Mouse (Mus musculus) heart, embryonic 14.5 days (tissue): ENCODE data around the gene Eif2ak3. TPM values are rescaled to one million over a fixed set of nuclear protein-coding genes. Genes with fewer than 3 reads are reported as not detected.
A peak's percentile ranks its signal among the peaks of the same experiment; 100 is the strongest.

Experiments
- ATAC-seq: fragments of 200-750 bp; cut with Nextera tagmentation; 2 replicates; pipeline ENCODE4 v1.8.0; 2017; ENCODE audit warnings: low read depth, moderate TSS enrichment; ENCODE audit not compliant: insufficient number of reproducible peaks, insufficient read depth, low FRiP score
- H3K27ac ChIP-seq, 2 experiments: fragments of 200-500 bp in 1 of 2; fragments of 300-500 bp in 1 of 2; sonication (generic) in 1 of 2; replicated peaks in 1 of 2; 2 replicates each; pipeline ENCODE4 v1.5.1; 2012 to 2014; ENCODE audit warnings: low read depth in 2 of 2, low read length in 2 of 2, control low read depth in 1 of 2, mild to moderate bottlenecking in 1 of 2, mixed read lengths in 1 of 2; ENCODE audit not compliant: control insufficient read depth in 1 of 2, insufficient read depth in 1 of 2
- H3K27me3 ChIP-seq: fragments of 300-500 bp; sonication (generic); 2 replicates; pipeline ENCODE4 v1.6.1; 2014; ENCODE audit warnings: mild to moderate bottlenecking, low read length, control low read depth; ENCODE audit not compliant: control insufficient read depth, insufficient read depth
- H3K36me3 ChIP-seq: fragments of 300-500 bp; sonication (generic); 2 replicates; pipeline ENCODE4 v1.6.1; 2014; ENCODE audit warnings: mild to moderate bottlenecking, control low read depth, low read length, mixed read lengths; ENCODE audit not compliant: control insufficient read depth, insufficient read depth
- H3K4me1 ChIP-seq, 2 experiments: fragments of 200-500 bp in 1 of 2; fragments of 300-500 bp in 1 of 2; sonication (generic) in 1 of 2; 2 replicates each; pipeline ENCODE4 v1.6.1; 2012 to 2014; ENCODE audit warnings: low read length in 2 of 2, control low read depth in 1 of 2, mixed read lengths in 1 of 2; ENCODE audit not compliant: control insufficient read depth in 2 of 2, insufficient read depth in 2 of 2
- H3K4me2 ChIP-seq: fragments of 300-500 bp; sonication (generic); 2 replicates; pipeline ENCODE4 v1.6.1; 2014; ENCODE audit warnings: mild to moderate bottlenecking, low read length
- H3K4me3 ChIP-seq, 2 experiments: fragments of 200-500 bp in 1 of 2; fragments of 300-500 bp in 1 of 2; sonication (generic) in 1 of 2; 2 replicates each; pipeline ENCODE4 v1.5.1; 2012 to 2014; ENCODE audit warnings: low read length in 2 of 2, mild to moderate bottlenecking in 2 of 2, control low read depth in 1 of 2, low read depth in 1 of 2, moderate library complexity in 1 of 2; ENCODE audit not compliant: control insufficient read depth in 1 of 2, insufficient read depth in 1 of 2
- H3K9ac ChIP-seq: fragments of 300-500 bp; sonication (generic); 2 replicates; pipeline ENCODE4 v1.6.1; 2014; ENCODE audit warnings: mild to moderate bottlenecking, low read length
- H3K9me3 ChIP-seq: fragments of 300-500 bp; sonication (generic); 2 replicates; pipeline ENCODE4 v1.6.1; 2016; ENCODE audit warnings: low read length, control low read depth; ENCODE audit not compliant: control insufficient read depth
- WGBS: fragments of 180-500 bp; shearing (Covaris S2); extraction: QIAGEN DNeasy Blood & Tissue Kit; methylation state at CpG from one replicate; pipeline ENCODE4 v1.1.7; 2014; 5-methylcytosine and 5-hydroxymethylcytosine counted together
- polyA plus RNA-seq: library from polyadenylated mRNA; unstranded; fragments of >200 nt; fragmentation: Nextera tagmentation; extraction: Ambion mirVana; gene quantifications from 2 replicates; pipeline ENCODE4 v1.2.1, GENCODE M21; 2014

The Eif2ak3 gene
- 5.0 and 5.3 TPM in 2 replicates for polyA plus RNA-seq

- no peaks in the 10 kb centered on the region for H3K9me3 ChIP-seq
- peak within 1 kb of the TSS; percentile 86 for H3K4me2 ChIP-seq
- peaks cover 8 to 29% of the 10 kb centered on the region in 2 experiments; a peak in 3 of 4 replicates for H3K4me1 ChIP-seq
- H3K27me3 ChIP-seq: no peaks in the 10 kb centered on the region
- peak within 1 kb of the TSS; percentile 79 to 88 for H3K27ac ChIP-seq
- WGBS: under 1% methylated on average over 63 of the region's 63 CpGs
- H3K4me3 ChIP-seq: peak within 1 kb of the TSS; percentile 62 to 99
- H3K36me3 ChIP-seq: no peaks in the 10 kb centered on the region
- peak within 1 kb of the TSS; percentile 91 for H3K9ac ChIP-seq
- ATAC-seq: peak; percentile 99
Observed at GRCm38 (mm10) chr6:70844002-70844804, at the start of gene Eif2ak3. Gene Eif2ak3 (plus strand): TSS chr6:70844515.

- ATAC-seq: no peak
- H3K27me3 ChIP-seq: no peaks in the 10 kb centered on the region
- H3K9me3 ChIP-seq: no peaks in the 10 kb centered on the region
- no peaks in the 10 kb centered on the region for H3K36me3 ChIP-seq
- peak overlapping the region; percentile 33 to 48 for H3K27ac ChIP-seq
- no peak overlapping the region for H3K4me2 ChIP-seq
- peaks cover 4 to 5% of the 10 kb centered on the region in 2 experiments; a peak in 3 of 4 replicates for H3K4me1 ChIP-seq
- H3K9ac ChIP-seq: no peak overlapping the region
- no peak overlapping the region for H3K4me3 ChIP-seq
- 65% methylated on average over 6 of the region's 6 CpGs for WGBS
Observed at GRCm38 (mm10) chr6:70796940-70797339, 47.4 kb upstream of the Eif2ak3 start.

GRCm38 (mm10) chr6:70797581-70798251 lies 46.6 kb upstream of the Eif2ak3 start:
- H3K9me3 ChIP-seq: no peaks in the 10 kb centered on the region
- H3K27me3 ChIP-seq: no peaks in the 10 kb centered on the region
- H3K27ac ChIP-seq: peak overlapping the region; percentile 0 to 30; a peak in 2 of 4 replicates
- H3K36me3 ChIP-seq: no peaks in the 10 kb centered on the region
- 18% methylated on average over 9 of the region's 9 CpGs for WGBS
- H3K4me1 ChIP-seq: peaks cover 2 to 3% of the 10 kb centered on the region in 2 experiments; a peak in 3 of 4 replicates
- ATAC-seq: peak; percentile 48; the same call in 1 of the 2 replicates
- H3K9ac ChIP-seq: no peak overlapping the region
- H3K4me3 ChIP-seq: no peak overlapping the region
- no peak overlapping the region for H3K4me2 ChIP-seq

GRCm38 (mm10) chr6:70804632-70805031 lies 39.7 kb upstream of the Eif2ak3 start:
- Histone ChIP-seq H3K4me3 (no peak overlapping the region), H3K27ac (no peak overlapping the region), H3K9ac (no peak overlapping the region), H3K27me3 (no peaks in the 10 kb centered on the region), H3K36me3 (no peaks in the 10 kb centered on the region), H3K4me1 (peaks cover 6 to 7% of the 10 kb centered on the region in 2 experiments; a peak in 2 of 4 replicates), H3K9me3 (no peaks in the 10 kb centered on the region), H3K4me2 (peak overlapping the region; percentile 56)
- no peak for ATAC-seq
- whole genome bisulfite sequencing: 28% methylated on average over 3 of the region's 3 CpGs

GRCm38 (mm10) chr6:70805267-70805666 lies 39.0 kb upstream of the Eif2ak3 start:
- Histone ChIP-seq H3K9ac (peak overlapping the region; percentile 45), H3K9me3 (no peaks in the 10 kb centered on the region), H3K4me1 (peaks cover 6 to 7% of the 10 kb centered on the region in 2 experiments; a peak in 2 of 4 replicates), H3K36me3 (no peaks in the 10 kb centered on the region), H3K27ac (no peak overlapping the region), H3K27me3 (no peaks in the 10 kb centered on the region), H3K4me2 (peak overlapping the region; percentile 56), H3K4me3 (peak overlapping the region in 1 of 2 experiments; percentile 18; a peak in 1 of 4 replicates)
- 11% methylated on average over 7 of the region's 7 CpGs for WGBS
- 0 out of 2 replicates have a peak, but pooled peaks have one; percentile 71 for ATAC-seq

- WGBS: 14% methylated on average over 13 of the region's 13 CpGs
- Histone ChIP-seq H3K27ac (no peak overlapping the region), H3K9me3 (no peaks in the 10 kb centered on the region), H3K4me1 (peaks cover 6 to 7% of the 10 kb centered on the region in 2 experiments; a peak in 2 of 4 replicates), H3K9ac (no peak overlapping the region), H3K27me3 (no peaks in the 10 kb centered on the region), H3K4me2 (peak overlapping the region; percentile 56), H3K36me3 (no peaks in the 10 kb centered on the region), H3K4me3 (peak overlapping the region; percentile 15 to 19; a peak in 3 of 4 replicates)
- ATAC-seq: 0 out of 2 replicates have a peak, but pooled peaks have one; percentile 36
Observed at GRCm38 (mm10) chr6:70805820-70806513, 38.3 kb upstream of the Eif2ak3 start.

GRCm38 (mm10) chr6:70806514-70806912 lies 37.8 kb upstream of the Eif2ak3 start:
- Histone ChIP-seq H3K27ac (no peak overlapping the region), H3K36me3 (no peaks in the 10 kb centered on the region), H3K9me3 (no peaks in the 10 kb centered on the region), H3K4me1 (peaks cover 6 to 7% of the 10 kb centered on the region in 2 experiments; a peak in 2 of 4 replicates), H3K27me3 (no peaks in the 10 kb centered on the region), H3K4me2 (no peak overlapping the region), H3K9ac (no peak overlapping the region), H3K4me3 (no peak overlapping the region)
- ATAC-seq: no peak
- WGBS: 75% methylated on average over 1 of the region's 1 CpGs
